Mouse (Mus musculus) fibroblast of lung, adult 2 months (primary cell): ENCODE results near the gene Tsga10.
"Not testable (repeated sequence)": the region's sequence is repeated elsewhere in the genome, so short reads cannot be mapped to it uniquely, and the experiment has no call there.

ENCODE experiments used
- DNase-seq: peaks from one replicate; pipeline ENCODE4 v3.0.0-alpha.2; 2011; ENCODE audit warnings: low read depth

The Tsga10 gene

DNA sequence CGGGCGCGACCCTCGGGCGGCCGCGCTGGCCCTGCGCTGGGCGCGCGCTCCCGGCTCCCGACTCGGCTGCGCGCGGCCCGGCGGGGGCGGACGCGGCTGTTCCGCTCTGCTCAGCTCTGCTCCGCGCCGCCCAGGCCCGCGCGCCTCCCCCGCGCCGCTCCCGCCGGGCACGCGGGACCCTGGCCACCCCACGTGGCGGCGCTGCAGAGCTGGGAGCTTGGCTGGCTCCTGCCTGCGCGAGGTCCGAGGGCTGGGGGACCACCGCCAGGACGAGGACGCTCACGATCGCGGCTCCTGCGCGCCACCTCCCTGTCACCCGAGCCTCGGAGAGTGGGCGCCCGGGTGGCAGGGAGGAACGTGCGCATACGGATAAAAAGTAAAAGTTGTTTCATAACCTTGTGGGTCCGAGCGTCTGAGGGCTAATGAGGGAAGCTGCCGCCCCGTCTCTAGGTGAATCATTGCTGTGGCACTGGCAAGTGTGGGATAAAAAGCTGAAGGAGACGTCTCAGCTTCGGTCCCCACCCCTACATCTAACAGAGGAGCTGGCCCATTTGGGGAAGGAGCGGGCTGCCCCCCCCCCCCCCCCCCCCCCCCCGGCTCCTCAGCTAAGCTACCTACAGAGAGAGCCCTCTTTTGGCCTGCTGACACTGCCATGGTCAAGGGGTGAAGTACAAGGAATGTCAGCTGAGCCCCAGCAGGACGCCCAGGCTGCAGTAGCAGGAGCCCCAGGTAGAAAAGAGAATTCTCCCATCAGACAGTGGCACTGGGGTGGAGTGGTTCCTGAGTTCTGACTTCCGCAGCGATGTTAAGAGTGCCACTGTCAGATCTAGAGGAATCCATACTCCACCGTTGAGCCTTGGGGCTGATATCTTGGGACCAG, 146.2 kb downstream of the Tsga10 start, which contains the start of gene 2010300C02Rik:
TSS of gene 2010300C02Rik (minus strand) at position 325 of the 880 bp plus-strand sequence.
- no peak for DNase-seq

DNA sequence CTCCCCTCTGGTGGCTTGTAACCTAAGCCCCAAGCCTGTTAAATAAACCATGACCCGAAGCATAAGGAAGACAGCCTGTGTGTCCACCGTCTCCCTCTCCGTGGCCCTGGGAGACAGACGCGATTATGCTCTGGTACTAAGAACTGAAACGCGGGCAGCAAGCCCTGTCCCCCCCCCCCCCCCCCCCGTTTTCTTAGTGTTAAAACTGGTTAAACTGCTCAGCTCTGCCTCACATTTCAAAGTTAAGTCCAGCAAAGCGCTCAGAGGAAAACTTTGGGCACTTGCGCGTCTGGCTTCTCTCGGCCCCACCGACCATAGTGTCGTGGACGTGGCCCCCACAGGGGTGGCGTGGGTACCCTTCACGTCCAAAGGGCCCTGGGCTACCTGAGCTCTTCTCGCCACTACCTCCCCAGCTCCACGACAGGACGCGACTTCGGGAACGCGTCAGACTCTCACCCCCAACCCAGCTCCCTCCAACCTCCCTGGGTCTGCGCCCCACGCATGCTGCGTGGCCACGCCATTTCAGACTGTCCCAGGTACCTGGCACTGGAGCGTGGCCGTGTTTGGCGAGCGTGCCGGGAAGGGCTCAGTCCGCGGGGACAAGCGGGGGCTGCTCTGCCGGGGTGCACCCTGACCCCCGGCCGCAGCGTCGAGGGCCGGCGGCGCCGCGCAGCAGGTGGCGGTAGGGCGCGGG, 147.1 kb downstream of the Tsga10 start:
- no peak for DNase-seq

DNA sequence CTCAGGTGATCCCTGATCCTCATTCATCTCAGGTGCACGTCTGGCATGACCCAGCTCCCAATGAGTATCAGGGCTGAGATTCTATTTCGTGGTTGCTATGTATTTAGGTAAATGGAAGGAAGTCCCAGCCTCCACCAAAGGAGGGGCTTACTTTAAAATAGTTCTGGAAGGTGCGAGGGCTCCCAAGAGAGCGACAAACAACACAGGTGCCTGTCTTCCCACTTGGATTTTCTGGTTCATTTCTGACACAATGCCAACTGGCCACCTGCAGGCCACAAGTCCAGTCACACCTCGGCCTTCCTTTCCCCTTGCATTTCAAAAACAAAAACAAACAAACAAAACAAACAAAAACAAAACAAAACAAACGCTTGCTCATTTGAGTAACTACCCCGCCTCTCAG, 147.7 kb downstream of the Tsga10 start:
- no peak for DNase-seq

DNA sequence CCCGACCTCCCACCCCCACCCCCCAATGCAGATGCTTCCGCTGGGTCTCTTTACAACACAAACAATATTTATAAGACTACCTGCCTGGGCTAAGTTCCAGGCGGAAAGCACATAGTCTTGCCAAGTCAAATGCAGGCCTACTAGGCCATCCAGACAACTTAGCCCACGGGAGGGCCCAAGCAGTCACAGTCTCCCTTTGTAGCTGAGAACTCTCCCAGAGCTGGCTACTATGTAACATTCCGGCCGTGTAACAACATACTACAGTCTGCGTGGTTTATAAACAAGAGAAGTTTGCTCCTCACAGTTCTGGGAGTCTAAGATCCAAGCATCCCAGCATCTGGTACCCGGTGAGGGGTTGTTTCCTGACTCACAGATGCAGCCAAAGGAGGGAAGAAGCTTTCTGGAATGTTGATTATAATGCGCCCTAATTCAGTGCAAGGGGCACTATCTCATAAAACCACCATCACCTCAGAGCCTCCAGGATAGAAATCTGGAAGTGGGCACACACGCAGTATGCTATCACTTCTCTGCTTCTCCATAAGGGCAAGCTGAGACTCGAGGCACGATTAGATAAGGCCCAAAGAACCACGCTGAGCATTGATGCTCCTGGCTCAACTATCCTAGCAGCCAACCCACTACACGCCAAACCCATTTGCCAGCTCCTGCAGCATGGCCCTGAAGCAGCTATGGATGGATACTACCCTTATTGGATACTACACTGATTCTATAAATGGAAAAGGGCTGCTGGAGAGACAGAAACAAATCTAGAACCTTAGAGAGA, 148.6 kb downstream of the Tsga10 start:
- no peak for DNase-seq

DNA sequence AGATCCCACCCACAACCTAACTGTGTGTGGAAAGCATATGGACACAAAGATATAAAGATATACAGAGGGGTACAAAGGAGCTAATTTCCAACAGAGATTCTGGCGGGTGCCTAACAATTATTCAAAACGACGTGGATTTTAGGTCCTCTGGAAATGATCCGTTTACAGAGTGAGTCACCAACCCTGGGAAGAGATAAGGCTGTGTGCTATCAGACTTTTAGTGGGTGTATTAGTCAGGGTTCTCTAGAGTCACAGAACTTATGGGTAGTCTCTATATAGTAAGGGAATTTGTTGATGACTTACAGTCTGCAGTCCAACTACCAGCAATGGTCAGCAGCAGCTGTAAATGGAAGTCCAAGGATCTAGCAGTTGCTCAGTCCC, 153.9 kb downstream of the Tsga10 start:
- not testable (repeated sequence) for DNase-seq

DNA sequence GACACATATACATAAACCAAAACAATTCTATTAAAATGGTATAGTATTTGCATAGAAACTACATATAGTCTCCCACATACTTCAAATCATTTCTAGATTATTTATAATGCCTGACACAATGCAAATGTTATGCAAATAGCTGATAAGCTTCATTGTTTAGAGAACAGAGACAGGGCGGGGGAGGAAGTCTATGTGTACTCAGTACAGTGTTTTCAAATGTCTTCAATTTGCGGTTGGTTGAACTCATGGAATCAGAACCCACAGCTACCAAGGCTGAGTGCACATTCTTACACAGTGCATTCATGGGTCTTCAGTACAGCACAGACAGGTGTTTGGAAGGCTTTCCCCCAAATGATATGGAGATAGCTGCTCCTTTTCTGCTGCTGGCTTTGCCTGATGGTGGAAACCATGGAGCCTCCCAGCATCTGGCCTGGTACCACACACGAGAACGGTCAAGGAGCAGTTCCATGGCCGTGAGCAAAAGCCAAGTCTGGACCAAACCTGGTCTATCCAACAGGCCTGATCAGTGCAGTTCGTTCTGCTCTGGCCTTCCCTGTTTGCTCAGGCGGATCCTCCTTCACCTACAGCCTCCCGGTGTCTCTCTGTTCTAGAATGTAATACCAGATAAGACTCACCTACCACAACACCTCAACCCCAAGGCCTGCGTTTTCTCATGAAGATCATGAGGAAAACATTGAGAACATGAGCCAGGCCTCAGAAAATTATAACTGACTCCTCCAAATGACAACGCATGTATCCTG, 154.5 kb downstream of the Tsga10 start:
- no peak for DNase-seq

DNA sequence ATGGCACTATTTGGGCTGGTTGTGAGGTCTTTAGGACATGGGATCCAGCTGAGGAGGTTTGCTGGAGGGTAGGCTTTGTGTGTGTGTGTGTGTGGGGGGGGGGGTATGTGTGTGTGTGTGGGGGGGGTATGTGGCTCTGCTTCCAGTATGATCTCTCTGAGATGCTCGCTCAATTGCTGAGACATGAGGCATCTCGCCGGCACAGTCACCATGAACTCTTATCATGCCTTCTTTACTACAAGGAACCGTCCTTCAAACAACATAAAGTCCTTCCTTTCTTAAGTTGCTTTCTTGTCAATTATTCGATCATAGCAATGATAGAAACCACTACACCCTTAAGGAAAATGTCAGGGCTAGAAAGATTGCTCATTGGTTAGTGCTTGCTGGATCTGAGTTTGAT, 155.1 kb downstream of the Tsga10 start:
- DNase-seq, result no peak

DNA sequence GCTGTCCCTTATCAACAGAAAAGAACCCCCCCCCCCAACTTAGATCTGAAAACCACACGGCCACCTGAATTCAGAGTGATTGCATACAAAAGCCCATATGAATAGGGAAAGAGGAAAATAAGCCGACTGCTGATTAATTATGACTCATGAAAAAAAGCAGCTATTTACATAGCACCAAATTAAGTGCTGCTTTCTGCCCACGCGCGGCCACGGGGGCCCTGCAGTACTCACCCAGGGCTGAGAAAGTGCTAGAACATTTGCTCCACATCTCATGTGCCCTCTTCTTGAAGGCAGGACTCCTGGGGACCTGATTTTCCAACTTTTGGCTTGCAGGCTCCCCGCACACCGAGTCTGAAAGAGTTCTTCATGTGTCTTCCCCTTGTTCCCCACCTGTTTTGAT, 156.5 kb downstream of the Tsga10 start:
- no peak for DNase-seq

DNA sequence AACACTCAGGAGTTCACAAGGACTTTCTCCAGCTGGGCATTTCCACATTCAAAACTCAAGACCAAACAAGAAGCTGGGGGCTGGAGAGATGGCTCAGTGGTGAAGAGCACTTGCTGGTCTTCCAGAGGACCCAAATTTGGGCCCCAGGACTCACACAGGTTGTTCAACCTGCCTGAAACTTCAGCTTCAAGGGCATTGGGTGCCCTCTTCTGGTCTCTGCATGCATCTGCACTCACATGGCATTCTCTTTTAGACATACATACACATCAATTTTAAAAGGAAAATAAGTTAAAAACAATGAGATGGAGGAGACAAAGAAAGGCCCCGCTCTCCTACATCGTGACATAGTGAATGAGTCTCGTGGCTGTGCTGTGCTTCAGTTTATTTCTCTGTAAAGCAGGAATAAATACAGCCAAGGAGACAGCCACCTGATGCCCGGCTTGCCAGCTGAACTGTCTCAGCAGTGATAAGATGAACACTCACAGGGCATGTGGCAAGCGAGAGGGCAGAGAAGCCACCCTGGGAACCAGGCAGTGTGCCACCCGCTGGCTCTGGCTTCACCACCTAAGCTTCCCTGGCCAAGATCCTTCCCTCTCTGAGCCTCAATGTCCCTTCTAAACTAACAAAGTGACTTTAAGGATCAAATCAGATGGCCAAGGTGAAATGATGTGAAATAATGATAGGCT, 157.8 kb downstream of the Tsga10 start:
- no peak for DNase-seq
